Mouse (Mus musculus): ENCODE data around the gene Vmn1r128. TPM values are rescaled to one million over a fixed set of nuclear protein-coding genes. Genes with fewer than 3 reads are reported as not detected.
"Not testable (repeated sequence)": the region's sequence is repeated elsewhere in the genome, so short reads cannot be mapped to it uniquely, and the experiment has no call there.

Vmn1r128 gene
- total RNA-seq (2021), result not detected in 2 replicates
- long read RNA-seq, experiment 1, result 0 reads
- long read RNA-seq, experiment 2, result 0 reads

- DNase-seq, result not testable (repeated sequence)
These were observed at the start of gene Vmn1r128 for GRCm38 (mm10) chr7:21349073-21349472. TSS of gene Vmn1r128 (plus strand) at chr7:21349373.

GRCm38 (mm10) chr7:21301367-21301766 lies 47.8 kb upstream of the Vmn1r128 start, which contains the start of gene Vmn1r126:
TSS of gene Vmn1r126 (minus strand) at chr7:21301467.
- not testable (repeated sequence) for DNase-seq

GRCm38 (mm10) chr7:21319761-21320160 lies 29.4 kb upstream of the Vmn1r128 start, which contains the start of gene Vmn1r127:
TSS of gene Vmn1r127 (minus strand) at chr7:21319861.
- not testable (repeated sequence) for DNase-seq

GRCm38 (mm10) chr7:21361191-21361590 lies 12.0 kb downstream of the Vmn1r128 start, which contains the start of gene Vmn1r129:
TSS of gene Vmn1r129 (minus strand) at chr7:21361291.
- DNase-seq, result not testable (repeated sequence)

Other genes starting within 250 kb of the Vmn1r128 start
- not detected in 2 replicates for gene Vmn1r122, start 215.2 kb upstream of the Vmn1r128 start, total RNA-seq (2021)
- not detected in 2 replicates for gene Vmn1r123, start 187.2 kb upstream of the Vmn1r128 start, total RNA-seq (2021)
- gene Gm5157, start 158.9 kb upstream of the Vmn1r128 start, total RNA-seq (2021), result not detected in 2 replicates
- gene Vmn1r124, start 88.8 kb upstream of the Vmn1r128 start, total RNA-seq (2021), result not detected in 2 replicates
- not detected in 2 replicates for gene Vmn1r125, start 77.2 kb upstream of the Vmn1r128 start, total RNA-seq (2021)
- gene Vmn1r126, start 47.9 kb upstream of the Vmn1r128 start, total RNA-seq (2021), result not detected in 2 replicates
- gene Vmn1r127, start 29.5 kb upstream of the Vmn1r128 start, total RNA-seq (2021), result not detected in 2 replicates
- not detected in 2 replicates for gene Vmn1r129, start 11.9 kb downstream of the Vmn1r128 start, total RNA-seq (2021)
- gene Gm6882, start 83.4 kb downstream of the Vmn1r128 start, total RNA-seq (2021), result not detected in 2 replicates
- not detected in 2 replicates for gene Vmn1r130, start 162.4 kb downstream of the Vmn1r128 start, total RNA-seq (2021)
- gene Vmn1r131, start 196.7 kb downstream of the Vmn1r128 start, total RNA-seq (2021), result not detected in 2 replicates